Mouse (Mus musculus) adrenal gland, postnatal 4 days (tissue): ENCODE measurements around the gene Syt17. TPM values are rescaled to one million over a fixed set of nuclear protein-coding genes. Genes with fewer than 3 reads are reported as not detected.

Experiments
- DNase-seq, 2 experiments: peaks; one replicate each; pipeline ENCODE4 v3.0.0; 2021 to 2022; ENCODE audit warnings: low spot score in 2 of 2, mixed read lengths in 2 of 2
- total RNA-seq, 2 experiments: library from RNA; stranded (reverse); gene quantifications; 2 replicates each; pipeline ENCODE4 v1.2.3; 2021

Syt17 gene
- total RNA-seq, 2 experiments from 2014 or later, result 19.6 to 21.0 TPM

DNA sequence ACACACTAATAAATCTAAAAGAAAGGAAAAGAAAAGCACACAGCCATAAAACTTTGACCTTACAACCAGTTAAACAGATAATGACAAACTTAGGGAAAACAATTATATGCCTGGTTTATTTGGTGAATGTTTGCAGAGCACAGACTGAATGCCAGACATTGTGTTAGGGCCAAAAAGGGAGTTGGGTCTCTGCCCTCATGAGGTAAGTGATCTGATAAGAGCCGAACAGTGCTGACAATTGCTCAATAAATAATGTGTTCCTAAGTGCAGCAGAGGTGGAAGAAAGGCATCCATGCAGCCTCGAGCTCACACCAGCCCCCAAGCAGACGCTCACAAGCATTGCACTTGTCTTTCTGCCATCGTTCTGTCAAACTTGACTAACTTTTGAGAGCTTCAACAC is 16.4 kb upstream of the Syt17 start:
- DNase-seq, result no peak

DNA sequence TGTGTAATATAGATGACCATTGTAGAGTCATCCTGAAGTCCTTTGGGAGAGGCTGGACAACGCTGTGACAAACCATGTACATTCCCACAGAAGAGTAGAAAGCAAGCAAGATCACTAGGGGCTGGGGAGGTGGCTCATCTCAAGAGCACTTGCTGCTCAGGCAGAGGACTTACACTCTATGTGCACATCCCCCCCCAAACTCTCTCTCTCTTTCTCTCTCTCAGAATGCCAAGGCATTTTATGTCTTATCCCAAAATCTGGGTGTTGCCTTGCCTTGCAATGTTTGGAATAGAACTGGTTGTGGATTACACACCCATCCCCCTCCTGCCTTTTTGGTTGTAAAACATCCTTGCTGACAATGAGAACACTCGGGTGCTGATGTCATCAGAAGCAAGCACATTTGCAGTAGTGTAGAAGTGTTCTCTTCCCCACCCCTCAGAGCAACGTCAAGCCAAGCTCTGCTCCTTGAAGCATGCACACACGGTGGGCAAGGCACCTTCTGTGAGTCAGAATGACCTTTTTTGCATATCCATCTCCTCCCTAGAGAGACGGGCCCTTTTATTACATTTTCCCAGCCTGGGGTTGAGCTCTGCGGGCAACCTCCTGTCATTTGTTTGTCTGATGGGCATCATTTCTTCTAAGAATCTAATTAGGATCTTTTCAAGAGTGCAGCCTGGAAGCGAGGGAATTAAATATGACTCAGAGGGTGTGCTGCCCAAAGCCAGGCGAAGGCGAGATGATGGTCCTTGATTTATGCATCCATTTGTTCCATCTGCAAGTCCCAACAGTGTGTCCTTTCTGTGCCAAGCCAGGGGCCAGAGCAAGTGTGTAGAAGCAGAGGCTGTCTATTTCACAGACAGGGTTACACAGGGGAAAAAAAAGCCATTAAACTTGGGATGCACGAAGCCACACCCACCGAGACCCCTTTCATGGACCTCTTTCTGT is 15.1 kb upstream of the Syt17 start:
- no peak for DNase-seq

DNA sequence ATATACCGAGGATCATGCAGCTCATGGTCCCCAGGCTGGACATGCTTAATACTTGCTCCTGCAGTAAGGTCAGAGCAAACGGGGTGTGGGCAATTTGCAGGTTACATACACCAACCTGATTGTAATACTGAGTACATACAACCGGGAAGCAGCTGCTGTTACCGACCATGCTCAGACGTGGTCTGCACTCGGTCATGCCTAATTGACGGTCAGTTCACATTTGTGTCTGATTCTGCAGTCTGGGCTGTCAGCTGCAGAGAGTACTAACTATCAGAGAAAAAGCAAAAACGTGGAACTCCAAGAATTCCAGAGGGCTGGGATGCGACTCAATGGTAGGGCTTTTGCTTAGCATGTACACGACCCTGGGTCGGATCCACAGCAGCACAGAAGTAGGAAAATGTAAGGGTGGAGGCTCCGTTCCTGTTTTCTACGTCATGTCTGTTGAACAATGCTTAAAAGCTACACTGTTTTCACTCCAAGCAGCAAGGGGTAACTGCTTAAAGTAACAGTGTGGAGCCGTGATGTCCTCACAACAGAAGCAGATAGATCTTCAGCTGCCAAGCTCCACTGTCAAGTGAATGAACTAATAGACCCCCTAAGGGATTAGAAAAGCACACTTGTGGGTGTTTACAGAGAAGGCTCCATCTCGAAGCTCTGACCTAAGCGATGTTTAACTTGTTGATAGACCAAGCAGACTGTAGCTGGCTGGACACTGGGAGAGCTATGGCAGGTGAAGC is 13.5 kb upstream of the Syt17 start:
- no peak for DNase-seq

DNA sequence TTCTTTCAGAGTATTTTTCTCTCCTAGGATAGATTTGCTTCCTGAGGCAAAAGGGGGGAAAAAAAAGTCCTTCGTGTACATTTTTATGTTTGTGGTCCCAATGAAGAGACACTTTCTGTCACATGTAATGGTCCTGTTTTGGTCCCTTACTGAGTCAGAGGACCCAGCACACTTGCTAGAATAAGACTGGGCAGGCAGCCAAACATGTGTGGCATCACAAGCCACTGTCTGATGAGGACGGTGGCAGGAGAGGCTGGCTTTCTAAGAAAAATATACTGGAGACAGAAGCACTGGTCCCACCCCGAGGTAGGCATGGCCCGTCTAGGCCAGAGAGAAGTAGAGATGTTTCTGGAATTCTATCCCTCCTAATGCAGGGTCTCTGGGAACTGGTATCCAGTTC is 5.7 kb upstream of the Syt17 start:
- DNase-seq, result no peak

DNA sequence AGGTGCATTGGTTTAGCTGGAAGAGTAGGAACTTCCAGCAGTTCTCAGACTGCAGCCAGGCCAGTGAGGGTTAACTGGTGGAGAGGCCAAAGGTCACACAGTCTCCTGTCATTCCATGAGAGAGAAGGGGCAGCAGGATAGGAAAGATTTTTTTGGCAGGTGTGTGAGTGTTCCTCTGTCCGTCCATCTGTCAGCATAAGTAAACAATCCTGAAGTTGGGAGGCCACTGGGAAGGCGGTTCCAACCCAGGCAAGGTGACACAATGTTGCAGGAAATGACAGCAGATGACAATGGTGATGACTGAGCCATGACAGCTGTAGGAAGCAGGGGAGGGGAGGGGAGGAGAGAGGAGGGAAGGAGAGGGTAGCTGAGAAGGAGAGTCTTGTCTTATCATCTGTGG is 4.9 kb upstream of the Syt17 start:
- DNase-seq, result no peak

DNA sequence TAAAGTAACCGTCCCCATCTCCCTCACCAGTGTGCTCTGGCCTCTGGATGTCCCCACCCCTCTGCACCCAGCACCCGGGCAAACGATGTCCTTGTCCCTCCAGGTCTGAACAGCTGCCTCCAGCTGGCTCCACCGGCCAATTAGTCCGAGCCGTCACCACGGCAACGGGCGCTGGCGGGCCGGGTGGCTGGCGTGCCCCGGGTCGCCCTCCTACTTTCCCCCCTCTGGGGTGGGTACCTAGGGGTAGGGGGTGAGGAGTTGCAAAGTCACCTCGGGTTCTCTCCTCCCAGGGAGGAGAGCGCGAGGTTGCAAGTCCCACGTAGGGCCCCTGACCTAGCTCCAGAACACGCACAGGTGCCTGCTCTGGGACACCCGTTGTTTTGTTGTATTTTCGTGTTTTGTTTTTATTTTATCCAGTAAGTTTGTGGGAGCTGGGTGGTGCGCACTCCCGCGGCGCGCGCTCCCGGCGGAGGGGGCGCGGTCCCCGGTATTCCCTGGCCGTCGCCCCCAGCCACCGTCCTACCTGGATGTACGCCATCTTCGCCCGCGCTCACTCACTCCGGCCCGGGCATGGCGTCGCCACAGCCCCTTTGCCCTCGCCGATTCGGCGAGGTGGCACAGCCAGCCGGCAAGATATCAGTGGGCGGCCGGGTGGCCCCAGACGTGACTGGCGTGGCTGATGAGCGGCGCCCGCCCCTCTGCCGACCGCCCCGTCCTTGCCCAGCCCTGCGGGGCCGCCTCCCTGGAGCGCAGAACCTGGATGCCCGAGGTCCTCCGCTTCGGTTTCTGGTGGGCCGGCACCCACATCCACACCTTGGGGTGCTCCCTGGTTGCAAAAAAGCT is 510 bp downstream of the Syt17 start:
- peak in 1 of 2 experiments; percentile 32 for DNase-seq

DNA sequence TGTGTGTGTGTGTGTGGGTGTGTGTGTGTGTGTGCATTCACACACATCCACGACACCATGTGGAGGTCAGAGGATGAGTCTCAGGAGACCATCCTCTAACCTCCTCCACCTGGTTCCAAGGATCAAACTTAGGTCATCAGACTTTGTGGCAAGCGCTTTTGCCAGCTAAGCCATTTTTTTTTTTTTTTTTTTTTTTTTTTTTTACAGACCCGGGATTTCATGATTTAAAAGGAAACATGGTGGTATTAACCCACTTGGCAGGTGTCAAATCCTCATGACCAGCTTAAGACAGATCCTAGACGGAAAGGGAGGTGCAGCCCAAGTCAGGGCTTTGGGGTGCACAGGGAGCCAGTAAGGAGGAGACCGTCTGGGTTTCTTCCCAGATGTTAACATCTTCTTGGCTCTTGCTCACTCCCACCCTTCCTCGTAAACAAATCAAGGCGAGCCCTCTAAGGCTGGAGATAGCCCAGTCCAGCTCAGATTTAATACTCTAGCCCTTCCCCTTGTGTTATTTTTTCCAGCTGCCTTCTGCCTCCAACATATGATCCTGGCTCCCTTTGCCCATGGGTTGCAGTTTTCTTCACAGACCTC is 4.0 kb downstream of the Syt17 start:
- no peak for DNase-seq

DNA sequence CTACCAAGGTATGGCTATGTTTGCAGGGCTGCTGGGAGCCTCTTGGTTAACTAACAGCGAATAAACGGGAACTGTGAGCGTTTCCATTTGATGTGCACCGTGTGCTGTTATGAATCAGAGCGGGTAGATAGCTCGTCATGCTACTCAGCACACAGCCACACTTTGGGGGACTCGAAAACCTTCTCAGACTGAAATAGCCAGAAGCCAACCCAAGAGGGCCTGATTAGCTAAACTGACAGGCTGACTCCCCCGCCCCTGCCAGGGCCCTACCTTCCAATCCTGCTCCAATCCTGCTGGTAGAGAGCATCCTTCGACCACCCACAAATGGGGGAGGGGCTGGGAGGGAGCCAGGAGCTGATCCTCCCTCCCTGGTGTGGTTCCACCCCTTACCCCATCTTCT is 4.7 kb downstream of the Syt17 start:
- no peak for DNase-seq

DNA sequence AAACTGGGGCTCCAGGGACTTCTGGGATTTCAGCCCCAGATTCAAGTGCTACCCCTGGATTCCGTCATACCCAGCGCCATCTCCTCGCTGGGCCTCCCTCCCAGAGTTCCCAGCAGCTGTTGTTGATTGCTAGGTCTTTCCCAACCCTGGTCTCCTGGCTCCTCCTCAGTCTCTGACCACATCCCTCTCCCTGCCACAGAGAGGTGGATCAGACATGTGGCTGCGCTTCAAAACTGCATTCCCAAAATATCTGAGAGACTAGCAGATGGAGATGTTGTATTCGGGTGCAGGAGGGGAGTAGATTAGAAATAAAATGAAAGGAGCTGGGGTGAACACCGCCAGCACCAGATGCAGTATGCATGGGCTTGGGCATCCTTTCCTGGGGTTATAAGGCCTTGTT is 6.5 kb downstream of the Syt17 start:
- no peak for DNase-seq

DNA sequence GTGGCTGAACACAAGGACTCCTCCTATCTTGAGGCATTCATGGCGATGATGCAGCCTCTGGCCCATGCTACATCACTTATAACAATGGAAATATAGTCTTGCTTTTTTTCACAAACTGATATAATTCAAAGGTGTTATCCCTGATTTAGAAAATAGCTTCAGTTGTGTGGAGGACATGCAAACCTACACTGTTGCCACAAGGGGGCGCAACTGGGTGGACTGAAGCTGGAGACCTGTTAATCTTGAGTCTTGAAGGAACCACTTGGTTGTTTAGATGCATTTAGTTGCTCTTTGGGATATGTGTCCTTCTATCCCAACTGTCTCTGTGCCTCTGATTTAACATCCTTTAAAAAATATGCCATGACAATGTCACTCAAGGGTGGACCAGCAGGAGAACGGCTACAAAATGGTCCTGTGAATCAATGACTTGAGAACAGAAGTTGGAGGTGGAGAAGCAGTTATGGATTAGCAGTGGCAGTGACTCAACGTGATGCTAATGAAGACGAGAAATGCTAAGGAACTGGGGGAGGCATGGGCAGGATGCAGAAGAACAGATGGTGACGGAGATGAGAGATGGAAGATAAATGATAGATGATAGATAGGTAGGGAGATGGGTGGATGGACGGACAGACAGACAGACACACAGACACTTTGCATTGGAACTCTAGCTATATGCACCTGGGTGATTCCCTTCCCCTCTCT is 10.8 kb downstream of the Syt17 start:
- no peak for DNase-seq

DNA sequence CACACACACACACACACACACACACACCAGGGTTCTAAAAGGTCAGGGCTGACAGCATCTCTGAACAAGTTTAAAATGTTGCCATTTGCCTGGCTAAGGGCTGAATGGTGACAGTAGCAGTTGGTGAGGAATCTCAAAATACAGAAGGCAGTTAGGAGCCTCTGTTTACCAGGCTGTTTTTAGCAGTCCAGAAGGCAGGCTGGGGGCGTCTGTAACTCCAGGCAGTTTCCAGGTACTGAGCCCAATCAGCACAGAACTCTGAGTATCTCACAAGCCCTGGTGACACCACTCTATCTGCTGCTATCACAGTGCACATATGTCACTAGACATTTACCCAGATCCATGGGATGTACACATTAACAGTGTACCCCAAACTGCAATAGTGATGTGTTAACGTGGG is 19.1 kb downstream of the Syt17 start:
- no peak for DNase-seq

DNA sequence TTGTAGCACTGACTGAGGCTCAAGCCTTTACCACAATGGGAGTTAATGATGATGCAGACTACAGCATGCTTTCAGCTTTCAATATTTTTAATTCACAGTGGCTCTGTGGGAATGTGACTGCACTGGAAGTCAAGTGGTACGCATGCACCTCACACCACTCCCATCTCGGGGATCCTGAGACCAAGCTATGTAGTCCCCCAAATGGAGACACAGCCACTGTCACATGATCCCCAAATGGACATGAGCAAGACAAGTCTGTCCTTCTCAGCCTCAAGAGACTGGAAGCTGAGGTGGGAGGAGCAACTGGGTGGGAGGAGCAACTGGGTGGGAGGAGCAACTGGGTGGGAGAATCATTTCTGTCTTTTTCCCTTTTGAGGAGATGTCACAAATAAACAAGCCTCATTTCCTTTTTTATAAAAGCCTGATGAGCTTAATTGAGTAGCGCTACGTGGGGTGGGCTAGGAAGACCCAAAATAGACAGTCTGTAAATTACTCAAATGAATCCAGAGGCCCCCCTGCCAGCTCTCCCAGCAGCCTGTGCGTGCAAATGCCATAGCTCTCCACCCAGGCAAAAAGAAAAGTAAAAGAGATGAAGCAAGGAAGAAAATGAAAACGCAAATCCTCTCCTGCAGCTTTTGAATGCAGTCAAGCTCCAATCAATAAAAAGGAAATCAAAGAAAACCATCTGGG is 28.4 kb downstream of the Syt17 start:
- DNase-seq, result no peak

DNA sequence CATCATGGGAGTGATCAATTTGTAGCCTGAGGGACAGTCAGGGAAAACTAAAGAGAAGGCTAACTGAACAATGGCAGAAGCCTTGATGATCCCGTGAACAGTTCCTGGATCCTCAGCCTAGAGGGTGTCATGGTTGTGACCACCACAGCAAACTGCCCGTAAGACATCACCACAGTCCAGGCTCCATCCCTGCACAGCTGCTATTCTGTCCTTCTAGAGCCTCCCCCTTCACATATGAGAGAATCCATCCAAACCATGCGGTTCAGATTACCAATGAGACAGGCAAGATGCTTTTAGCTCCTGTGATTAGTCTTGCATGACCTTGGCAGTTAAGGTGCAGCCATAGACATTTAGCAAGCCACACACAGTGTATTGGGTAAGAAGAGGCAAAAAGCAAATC is 33.8 kb downstream of the Syt17 start:
- DNase-seq, result no peak

DNA sequence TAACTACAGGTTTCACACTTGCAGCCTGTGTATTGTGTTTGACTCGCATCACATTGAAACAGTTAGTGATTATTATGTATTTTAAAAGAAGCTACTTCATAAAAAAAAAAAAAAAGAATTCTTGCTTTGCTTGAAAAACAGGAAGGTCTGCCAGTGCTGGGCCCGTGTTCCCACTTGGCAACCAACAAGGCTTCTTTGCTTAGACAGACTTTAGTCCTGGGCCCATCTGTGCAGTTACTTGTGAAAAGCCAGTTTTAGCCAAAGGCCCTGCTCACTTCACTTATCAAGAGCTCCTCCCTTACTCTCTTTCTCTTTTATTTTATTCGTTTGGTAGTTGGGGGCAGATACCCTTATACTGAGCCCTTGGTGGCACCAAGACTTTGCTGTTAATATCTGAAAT is 36.1 kb downstream of the Syt17 start:
- DNase-seq, result no peak

DNA sequence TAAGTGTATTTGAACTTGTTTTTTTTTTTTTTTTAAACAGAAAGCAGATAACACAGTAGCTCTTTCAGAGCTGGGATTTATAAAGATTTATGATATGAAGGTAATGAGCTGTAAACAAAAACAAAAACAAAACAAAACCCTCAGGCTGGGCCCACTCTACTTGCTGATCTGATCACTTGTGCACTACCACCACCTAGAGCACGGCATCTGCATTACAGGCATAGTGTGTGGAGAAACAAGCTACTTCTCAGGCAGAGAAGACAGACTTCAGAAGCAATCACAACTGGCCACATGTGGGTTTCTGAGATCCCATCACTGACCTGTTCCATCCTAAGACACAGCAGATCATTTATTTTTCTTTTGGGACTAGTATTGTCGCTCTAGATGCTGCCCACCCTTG is 38.6 kb downstream of the Syt17 start:
- DNase-seq, result no peak

DNA sequence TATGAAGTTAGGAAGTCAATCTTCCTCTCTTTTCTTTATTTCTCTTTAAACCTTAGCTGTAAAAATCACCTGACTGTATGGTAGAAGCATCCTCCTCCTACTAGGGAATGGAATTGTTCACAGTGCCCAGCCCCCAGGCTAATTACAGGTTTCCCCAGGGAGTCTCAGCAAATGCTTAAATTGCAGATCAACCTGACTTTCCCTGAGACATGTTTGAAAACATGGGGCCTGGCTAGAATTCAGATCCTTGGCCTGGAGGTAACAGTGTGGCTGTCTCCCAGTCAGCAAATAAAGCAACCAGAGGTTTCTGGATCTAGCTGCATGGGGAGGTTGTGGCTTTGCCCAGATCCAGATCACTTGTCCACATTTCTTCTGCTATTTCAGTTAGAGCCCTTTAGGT is 42.8 kb downstream of the Syt17 start:
- DNase-seq, result no peak

DNA sequence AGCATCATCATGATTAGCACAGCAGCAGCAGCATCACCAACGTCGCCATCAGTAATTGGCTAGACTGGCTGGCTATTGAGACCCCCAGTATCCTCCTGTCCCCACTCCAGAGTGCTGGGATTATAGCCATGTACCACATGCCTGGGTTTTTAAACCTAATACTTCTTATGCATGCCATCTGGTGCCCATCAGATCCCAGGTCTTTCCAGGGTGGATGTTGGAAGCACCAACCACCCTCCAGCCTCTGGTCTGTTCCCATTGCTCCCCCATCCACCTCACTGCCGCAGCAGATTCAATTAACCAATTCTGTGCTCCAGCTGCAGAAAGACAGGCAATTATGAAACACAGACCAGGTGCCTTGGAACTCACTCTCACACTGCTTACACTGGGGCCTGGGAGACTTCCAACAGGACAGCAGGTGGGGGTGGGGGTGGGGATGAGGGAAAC is 45.4 kb downstream of the Syt17 start:
- peak in 1 of 2 experiments; percentile 7 for DNase-seq

DNA sequence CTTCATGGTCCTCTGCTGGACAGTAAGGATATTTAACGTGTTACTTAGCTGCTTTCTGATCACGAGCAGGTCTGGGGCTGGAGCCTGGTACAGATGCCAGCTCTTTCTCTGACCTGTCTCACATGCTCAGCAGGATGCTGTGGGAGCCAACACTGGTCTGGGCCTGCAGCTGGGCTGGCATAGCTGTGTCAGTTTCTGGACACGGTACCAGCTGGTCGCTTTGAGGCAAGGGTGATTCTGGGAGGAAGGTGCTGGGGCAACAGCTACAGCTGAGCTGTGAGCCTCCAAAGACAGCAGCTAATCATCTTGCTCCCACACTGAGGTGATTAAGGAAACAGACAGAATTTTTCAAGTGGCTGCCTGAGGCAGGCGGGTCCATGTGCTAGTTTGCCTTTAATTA is 46.1 kb downstream of the Syt17 start:
- DNase-seq, result no peak

DNA sequence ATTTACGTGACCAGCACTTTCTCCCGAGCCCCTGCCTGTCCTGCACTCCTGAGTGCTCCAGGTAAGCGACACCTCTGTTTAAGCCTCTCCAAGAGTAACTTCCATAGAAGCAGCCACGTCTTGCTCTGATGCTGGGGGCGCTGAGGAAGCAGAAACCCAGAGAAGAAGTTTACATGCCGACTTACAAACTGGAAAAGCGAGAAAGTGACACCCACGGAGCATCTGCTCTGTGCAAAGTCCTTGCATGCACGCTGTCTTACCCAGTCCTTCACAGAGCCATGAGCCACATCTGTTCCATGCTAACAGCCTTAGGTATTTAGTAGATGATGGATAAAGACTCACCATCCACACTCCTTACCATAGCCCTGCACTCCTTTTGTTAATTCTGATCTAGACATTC is 48.3 kb downstream of the Syt17 start:
- no peak for DNase-seq

DNA sequence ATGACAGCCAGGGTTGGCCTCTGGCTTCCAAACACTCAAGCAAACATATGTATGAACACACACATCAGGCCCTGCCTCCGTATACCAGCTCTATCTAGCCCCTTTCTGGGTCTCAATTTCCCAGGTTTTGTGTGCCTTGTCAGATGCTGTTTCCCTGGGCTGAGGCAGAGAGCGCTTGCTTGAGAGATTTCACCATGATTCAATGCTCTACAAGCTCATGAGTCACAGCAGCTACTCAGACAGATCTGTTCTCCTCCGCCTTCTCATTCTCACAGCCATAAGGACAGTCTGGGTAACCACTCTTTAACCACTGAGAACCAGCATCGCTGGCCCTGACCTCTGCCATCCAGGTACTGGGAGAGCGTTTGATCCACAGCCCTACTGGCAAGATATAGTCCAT is 57.3 kb downstream of the Syt17 start:
- DNase-seq, result no peak
